Comparison of ENCODE assay signal across 8 mouse cellular contexts in genomic region chr16:85172571-85173372, GRCm38 (mm10). TPM values are rescaled to one million over a fixed set of nuclear protein-coding genes. Genes with fewer than 3 reads are reported as not detected.
DNase-seq lines count a peak whose midpoint lies in the region; ATAC-seq and TF ChIP-seq lines count a peak whose summit lies in the region.

No protein-coding gene starts in this region.

- H3K27me3 ChIP-seq in intestine, postnatal 0 days (replicated peaks; ENCODE audit: control insufficient read depth, insufficient read depth, low read length) = no peaks in the 10 kb centered on the region
- 0 out of 2 replicates have a peak, but pooled peaks cover 7% of the 10 kb centered on the region for H3K27me3 ChIP-seq in limb, embryonic 13.5 days
- H3K27me3 ChIP-seq in midbrain, embryonic 12.5 days = peaks cover 8% of the 10 kb centered on the region

- DNase-seq in left cerebral cortex, adult 18-20 months (ENCODE audit: low spot score in 2 of 2) = peak; percentile 48 to 67
- DNase-seq in left cerebral cortex, adult 11 months (ENCODE audit: low spot score) = no peak
- peak; percentile 75 for DNase-seq in embryo, embryonic 11 days
- DNase-seq in heart, adult 11 months = peak; percentile 97
- DNase-seq in spleen, postnatal 10 days (ENCODE audit: low spot score in 2 of 2) = peak; percentile 16 to 39

- peaks cover 4% of the 10 kb centered on the region; the same call in 1 of the 2 replicates for H3K4me1 ChIP-seq in intestine, postnatal 0 days (replicated peaks; ENCODE audit: control insufficient read depth, insufficient read depth, low read length)
- H3K4me1 ChIP-seq in limb, embryonic 13.5 days = peaks cover 28% of the 10 kb centered on the region
- H3K4me1 ChIP-seq in midbrain, embryonic 12.5 days = peaks cover 22% of the 10 kb centered on the region

- peak overlapping the region; percentile 88 for H3K4me2 ChIP-seq in intestine, postnatal 0 days (replicated peaks; ENCODE audit: low read depth)
- peak overlapping the region; percentile 69 for H3K4me2 ChIP-seq in limb, embryonic 13.5 days (replicated peaks)
- peak overlapping the region; percentile 63 for H3K4me2 ChIP-seq in midbrain, embryonic 12.5 days (replicated peaks)

- H3K9me3 ChIP-seq in intestine, postnatal 0 days (ENCODE audit: control insufficient read depth) = no peaks in the 10 kb centered on the region
- no peaks in the 10 kb centered on the region for H3K9me3 ChIP-seq in limb, embryonic 13.5 days
- no peaks in the 10 kb centered on the region for H3K9me3 ChIP-seq in midbrain, embryonic 12.5 days

- H3K36me3 ChIP-seq in intestine, postnatal 0 days (ENCODE audit: control insufficient read depth, insufficient read depth) = 0 out of 2 replicates have a peak, but pooled peaks cover 6% of the 10 kb centered on the region
- H3K36me3 ChIP-seq in limb, embryonic 13.5 days = peaks cover 1% of the 10 kb centered on the region; the same call in 1 of the 2 replicates
- no peaks in the 10 kb centered on the region for H3K36me3 ChIP-seq in midbrain, embryonic 12.5 days

- under 1% methylated on average over 67 of the region's 68 CpGs for WGBS in intestine, postnatal 0 days
- under 1% methylated on average over 65 of the region's 68 CpGs for WGBS in limb, embryonic 13.5 days
- WGBS in midbrain, embryonic 12.5 days = under 1% methylated on average over 67 of the region's 68 CpGs

- H3K9ac ChIP-seq in intestine, postnatal 0 days (ENCODE audit: low read depth, low read length) = peak overlapping the region; percentile 86
- H3K9ac ChIP-seq in limb, embryonic 13.5 days = peak overlapping the region; percentile 95
- H3K9ac ChIP-seq in midbrain, embryonic 12.5 days (replicated peaks) = peak overlapping the region; percentile 98

- ATAC-seq in intestine, postnatal 0 days = peak; percentile 66
- ATAC-seq in limb, embryonic 13.5 days (ENCODE audit: low FRiP score, low read depth) = peak; percentile 54
- peak; percentile 74 for ATAC-seq in midbrain, embryonic 12.5 days (ENCODE audit: low FRiP score, low read depth)

- peak overlapping the region; percentile 85 for H3K27ac ChIP-seq in intestine, postnatal 0 days (ENCODE audit: low read depth, low read length)
- peak overlapping the region; percentile 92 for H3K27ac ChIP-seq in limb, embryonic 13.5 days
- peak overlapping the region; percentile 91 for H3K27ac ChIP-seq in midbrain, embryonic 12.5 days (replicated peaks)

- peak overlapping the region; percentile 95 for H3K4me3 ChIP-seq in intestine, postnatal 0 days (ENCODE audit: low read depth, low read length)
- H3K4me3 ChIP-seq in limb, embryonic 13.5 days = peak overlapping the region; percentile 89
- peak overlapping the region; percentile 74 for H3K4me3 ChIP-seq in midbrain, embryonic 12.5 days

- peak; percentile 13; the same call in 1 of the 2 replicates for TF ChIP-seq CTCF in intestine, postnatal 0 days (IDR thresholded peaks at IDR 0.05; ENCODE audit: low read depth)

RNA-seq across cellular contexts. Expression of gene App, which starts 0.8 kb away (rescaled TPM):
- total RNA-seq in left cerebral cortex, adult 18-20 months (2021) = 1,000 to 10,000 TPM; 1,397 to 1,476 TPM
- 191 and 203 TPM in 2 replicates for polyA plus RNA-seq in intestine, postnatal 0 days (2015; fragmentation: Nextera tagmentation; extraction: Ambion mirVana)
- polyA plus RNA-seq in limb, embryonic 13.5 days (2015; fragmentation: Nextera tagmentation; extraction: Ambion mirVana) = 180 and 183 TPM in 2 replicates
- 218 and 220 TPM in 2 replicates for polyA plus RNA-seq in midbrain, embryonic 12.5 days (2016; fragmentation: Nextera tagmentation; extraction: Ambion mirVana)
